Mouse (Mus musculus): ENCODE measurements around the gene Olfr441.
A peak's percentile ranks its signal among the peaks of the same experiment; 100 is the strongest.
"Not testable (repeated sequence)": the region's sequence is repeated elsewhere in the genome, so short reads cannot be mapped to it uniquely, and the experiment has no call there.

Olfr441 gene

DNA sequence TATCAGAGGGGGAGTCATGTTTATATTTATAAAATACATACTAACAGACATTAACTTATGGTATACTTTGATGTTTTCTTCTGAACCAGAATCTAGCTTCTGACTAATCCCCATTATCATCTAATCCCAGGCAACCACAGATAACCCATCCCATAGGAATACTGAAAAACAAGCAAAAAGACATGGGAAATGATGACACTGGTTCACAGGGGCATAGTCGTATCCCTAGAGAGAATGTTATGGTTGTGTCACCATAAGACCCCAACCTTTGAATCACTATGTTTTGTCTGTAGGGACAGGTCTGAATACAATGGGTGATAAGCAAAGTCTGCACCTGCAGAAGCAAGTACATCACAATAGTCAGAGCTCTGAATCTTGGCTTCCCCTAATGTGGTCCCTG, at the start of gene Olfr441:
Olfr441 (plus strand) TSS at position 301 of the 400 bp plus-strand sequence.
- not testable (repeated sequence) for DNase-seq (ENCODE audit: low spot score in 2 of 2)

GRCm38 (mm10) chr6:43078750-43079149, 27.4 kb upstream of the Olfr441 start:
- DNase-seq (ENCODE audit: low spot score in 2 of 2), result no peak

- DNase-seq (ENCODE audit: low spot score in 2 of 2), result peak in 1 of 2 experiments; percentile 24
Observed at GRCm38 (mm10) chr6:43081405-43081804, 24.8 kb upstream of the Olfr441 start.

GRCm38 (mm10) chr6:43146267-43146666, 40.1 kb downstream of the Olfr441 start, which contains the start of gene Olfr237-ps1:
Olfr237-ps1 (plus strand) TSS chr6:43146567.
- DNase-seq (ENCODE audit: low spot score in 2 of 2), result not testable (repeated sequence)

- no peak for DNase-seq (ENCODE audit: low spot score in 2 of 2)
Observed at GRCm38 (mm10) chr6:43159502-43159901, 53.3 kb downstream of the Olfr441 start.

DNA sequence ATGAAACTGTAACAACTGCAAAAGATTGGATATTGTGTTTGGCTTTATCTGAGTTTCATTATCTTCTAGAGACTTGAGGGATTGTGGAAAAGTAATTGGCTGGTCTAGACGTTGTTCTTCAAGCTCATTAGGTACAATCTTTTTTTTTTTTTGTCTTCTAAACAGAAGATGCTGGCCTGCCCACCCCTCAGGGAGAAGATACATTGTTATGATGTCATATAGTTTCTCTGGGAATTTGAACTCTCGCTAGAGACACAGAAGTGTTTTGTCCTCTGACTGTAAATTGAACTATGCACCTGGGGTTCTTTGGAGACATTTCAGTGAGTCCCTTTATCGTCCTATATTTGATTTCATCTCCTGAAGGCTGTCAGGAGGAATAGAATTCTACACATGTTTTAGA, 56.8 kb downstream of the Olfr441 start, which contains the start of gene Olfr437:
Olfr437 (plus strand) TSS at position 301 of the 400 bp plus-strand sequence.
- no peak for DNase-seq (ENCODE audit: low spot score in 2 of 2)

DNA sequence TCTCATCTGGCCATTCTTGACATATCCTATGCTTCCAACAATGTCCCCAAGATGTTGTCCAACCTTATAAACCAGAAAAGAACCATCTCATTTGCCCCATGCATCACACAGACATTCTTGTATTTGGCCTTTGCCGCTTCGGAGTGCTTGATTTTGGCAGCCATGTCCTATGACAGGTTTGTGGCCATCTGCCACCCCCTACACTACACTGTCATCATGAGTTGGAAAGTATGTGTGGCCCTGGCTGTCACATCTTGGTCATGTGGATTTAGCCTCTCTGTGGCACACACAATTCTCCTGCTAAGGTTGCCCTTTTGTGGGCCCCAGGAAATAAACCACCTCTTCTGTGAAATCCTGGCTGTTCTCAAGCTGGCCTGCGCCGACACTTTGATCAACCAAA, 61.1 kb downstream of the Olfr441 start:
- DNase-seq (ENCODE audit: low spot score in 2 of 2), result no peak

Data from spleen, postnatal 14 days (tissue).